Mouse (Mus musculus) right cerebral cortex, postnatal 36 days (tissue): Measurements from ENCODE around the gene Ppm1h.

Experiments
- DNase-seq, 2 experiments: peaks; one replicate each; pipeline ENCODE4 v3.0.0; 2022; ENCODE audit warnings: low spot score in 2 of 2, mixed read lengths in 1 of 2

Ppm1h gene

GRCm38 (mm10) chr10:122808186-122808585, 129.6 kb downstream of the Ppm1h start:
- no peak for DNase-seq

GRCm38 (mm10) chr10:122809851-122810250, 131.3 kb downstream of the Ppm1h start:
- DNase-seq = no peak

GRCm38 (mm10) chr10:122815094-122815493, 136.5 kb downstream of the Ppm1h start:
- peak in 1 of 2 experiments; percentile 38 for DNase-seq

- DNase-seq = no peak
These were observed 139.2 kb downstream of the Ppm1h start for GRCm38 (mm10) chr10:122817741-122818140.

- no peak for DNase-seq
These were observed 141.2 kb downstream of the Ppm1h start for GRCm38 (mm10) chr10:122819808-122820207.

GRCm38 (mm10) chr10:122821549-122821948, 143.0 kb downstream of the Ppm1h start:
- no peak for DNase-seq

GRCm38 (mm10) chr10:122823642-122824041, 145.1 kb downstream of the Ppm1h start:
- DNase-seq = no peak

- peak in 1 of 2 experiments; percentile 14 for DNase-seq
These were observed 148.3 kb downstream of the Ppm1h start for GRCm38 (mm10) chr10:122826696-122827331.

GRCm38 (mm10) chr10:122827719-122828414, 149.3 kb downstream of the Ppm1h start:
- no peak for DNase-seq

GRCm38 (mm10) chr10:122829801-122830217, 151.2 kb downstream of the Ppm1h start:
- no peak for DNase-seq

GRCm38 (mm10) chr10:122830638-122831037, 152.1 kb downstream of the Ppm1h start:
- DNase-seq = no peak

- no peak for DNase-seq
These were observed 163.5 kb downstream of the Ppm1h start for GRCm38 (mm10) chr10:122842014-122842413.

- no peak for DNase-seq
These were observed 164.4 kb downstream of the Ppm1h start for GRCm38 (mm10) chr10:122842961-122843360.

- peak in 1 of 2 experiments; percentile 20 for DNase-seq
These were observed 166.9 kb downstream of the Ppm1h start for GRCm38 (mm10) chr10:122845471-122845870.

- no peak for DNase-seq
These were observed 167.9 kb downstream of the Ppm1h start for GRCm38 (mm10) chr10:122846476-122846875.

GRCm38 (mm10) chr10:122848020-122848457, 169.5 kb downstream of the Ppm1h start:
- no peak for DNase-seq

GRCm38 (mm10) chr10:122851267-122852160, 173.0 kb downstream of the Ppm1h start:
- DNase-seq = peak; percentile 34 to 72

GRCm38 (mm10) chr10:122854571-122854970, 176.0 kb downstream of the Ppm1h start:
- DNase-seq = no peak

- DNase-seq = no peak
These were observed 176.6 kb downstream of the Ppm1h start for GRCm38 (mm10) chr10:122855149-122855548.

GRCm38 (mm10) chr10:122856040-122856764, 177.6 kb downstream of the Ppm1h start:
- DNase-seq = no peak

GRCm38 (mm10) chr10:122857155-122857554, 178.6 kb downstream of the Ppm1h start:
- DNase-seq = peak; percentile 31 to 42
